Mouse (Mus musculus): ENCODE results near the gene Ak5.

Ak5 gene

GRCm38 (mm10) chr3:152586191-152586590 lies 82.0 kb downstream of the Ak5 start:
- no peak for TF ChIP-seq GATA4 (IDR thresholded peaks at IDR 0.05; ENCODE audit: insufficient replicate concordance, low read length)

GRCm38 (mm10) chr3:152585581-152585980 lies 82.6 kb downstream of the Ak5 start:
- TF ChIP-seq GATA4 (IDR thresholded peaks at IDR 0.05; ENCODE audit: insufficient replicate concordance, low read length): no peak

GRCm38 (mm10) chr3:152583033-152583432 lies 85.1 kb downstream of the Ak5 start:
- TF ChIP-seq GATA4 (IDR thresholded peaks at IDR 0.05; ENCODE audit: insufficient replicate concordance, low read length): no peak

GRCm38 (mm10) chr3:152579984-152580591 lies 88.1 kb downstream of the Ak5 start:
- TF ChIP-seq GATA4 (IDR thresholded peaks at IDR 0.05; ENCODE audit: insufficient replicate concordance, low read length): no peak

- TF ChIP-seq GATA4 (IDR thresholded peaks at IDR 0.05; ENCODE audit: insufficient replicate concordance, low read length): no peak
These were observed 89.6 kb downstream of the Ak5 start for GRCm38 (mm10) chr3:152578282-152579228.

GRCm38 (mm10) chr3:152577763-152578162 lies 90.4 kb downstream of the Ak5 start:
- TF ChIP-seq GATA4 (IDR thresholded peaks at IDR 0.05; ENCODE audit: insufficient replicate concordance, low read length): no peak

GRCm38 (mm10) chr3:152577273-152577672 lies 90.9 kb downstream of the Ak5 start:
- TF ChIP-seq GATA4 (IDR thresholded peaks at IDR 0.05; ENCODE audit: insufficient replicate concordance, low read length): no peak

GRCm38 (mm10) chr3:152569242-152569605 lies 98.9 kb downstream of the Ak5 start:
- no peak for TF ChIP-seq GATA4 (IDR thresholded peaks at IDR 0.05; ENCODE audit: insufficient replicate concordance, low read length)

- no peak for TF ChIP-seq GATA4 (IDR thresholded peaks at IDR 0.05; ENCODE audit: insufficient replicate concordance, low read length)
These were observed 99.5 kb downstream of the Ak5 start for GRCm38 (mm10) chr3:152568455-152569241.

GRCm38 (mm10) chr3:152564516-152565113 lies 103.5 kb downstream of the Ak5 start:
- TF ChIP-seq GATA4 (IDR thresholded peaks at IDR 0.05; ENCODE audit: insufficient replicate concordance, low read length): no peak

GRCm38 (mm10) chr3:152563833-152564232 lies 104.3 kb downstream of the Ak5 start:
- TF ChIP-seq GATA4 (IDR thresholded peaks at IDR 0.05; ENCODE audit: insufficient replicate concordance, low read length): no peak

GRCm38 (mm10) chr3:152561708-152562107 lies 106.5 kb downstream of the Ak5 start:
- no peak for TF ChIP-seq GATA4 (IDR thresholded peaks at IDR 0.05; ENCODE audit: insufficient replicate concordance, low read length)

- no peak for TF ChIP-seq GATA4 (IDR thresholded peaks at IDR 0.05; ENCODE audit: insufficient replicate concordance, low read length)
These were observed 108.9 kb downstream of the Ak5 start for GRCm38 (mm10) chr3:152559295-152559694.

GRCm38 (mm10) chr3:152558106-152558505 lies 110.1 kb downstream of the Ak5 start:
- no peak for TF ChIP-seq GATA4 (IDR thresholded peaks at IDR 0.05; ENCODE audit: insufficient replicate concordance, low read length)

GRCm38 (mm10) chr3:152557659-152558058 lies 110.5 kb downstream of the Ak5 start:
- no peak for TF ChIP-seq GATA4 (IDR thresholded peaks at IDR 0.05; ENCODE audit: insufficient replicate concordance, low read length)
